Mouse (Mus musculus) neural tube, embryonic 11.5 days (tissue): ENCODE results near the gene Catsperg1. TPM values are rescaled to one million over a fixed set of nuclear protein-coding genes. Genes with fewer than 3 reads are reported as not detected.

Experiments used
- ATAC-seq: fragments of 200-750 bp; cut with Nextera tagmentation; 2 replicates; pipeline ENCODE4 v1.8.0; 2017; ENCODE audit warnings: moderate number of reproducible peaks, mild to moderate bottlenecking, moderate TSS enrichment, moderate library complexity; ENCODE audit not compliant: insufficient read depth, low FRiP score, low TSS enrichment
- DNase-seq: peaks from one replicate; pipeline ENCODE4 v3.0.0-alpha.2; 2015; ENCODE audit warnings: low spot score
- H3K27ac ChIP-seq: fragments of 300-500 bp; sonication (generic); 2 replicates; pipeline ENCODE4 v1.5.1; 2014; ENCODE audit warnings: low read depth, mild to moderate bottlenecking, low read length
- H3K27me3 ChIP-seq: fragments of 300-500 bp; sonication (generic); 2 replicates; pipeline ENCODE4 v1.6.1; 2014; ENCODE audit warnings: mild to moderate bottlenecking, low read length, mixed read lengths; ENCODE audit not compliant: control insufficient read depth, insufficient read depth
- H3K36me3 ChIP-seq: fragments of 300-500 bp; sonication (generic); 2 replicates; pipeline ENCODE4 v1.6.1; 2014; ENCODE audit warnings: mild to moderate bottlenecking, low read length, moderate library complexity, mixed read lengths; ENCODE audit not compliant: control insufficient read depth, insufficient read depth
- H3K4me1 ChIP-seq: fragments of 300-500 bp; sonication (generic); 2 replicates; pipeline ENCODE4 v1.6.1; 2014; ENCODE audit warnings: low read length, mixed read lengths; ENCODE audit not compliant: control insufficient read depth, insufficient read depth
- H3K4me2 ChIP-seq: fragments of 300-500 bp; sonication (generic); 2 replicates; pipeline ENCODE4 v1.6.1; 2014; ENCODE audit warnings: low read depth, mild to moderate bottlenecking, moderate library complexity
- H3K4me3 ChIP-seq: fragments of 300-500 bp; sonication (generic); 2 replicates; pipeline ENCODE4 v1.5.1; 2014; ENCODE audit warnings: low read depth, low read length
- H3K9ac ChIP-seq: fragments of 300-500 bp; sonication (generic); 2 replicates; pipeline ENCODE4 v1.6.1; 2014; ENCODE audit warnings: mild to moderate bottlenecking, low read length
- H3K9me3 ChIP-seq: fragments of 300-500 bp; sonication (generic); 2 replicates; pipeline ENCODE4 v1.6.1; 2016; ENCODE audit warnings: low read length; ENCODE audit not compliant: control insufficient read depth
- WGBS: fragments of 180-500 bp; shearing (Covaris S2); extraction: QIAGEN DNeasy Blood & Tissue Kit; methylation state at CpG from one replicate; pipeline ENCODE4 v1.1.7; 2014; 5-methylcytosine and 5-hydroxymethylcytosine counted together
- polyA plus RNA-seq: library from polyadenylated mRNA; unstranded; fragments of >200 nt; fragmentation: Nextera tagmentation; extraction: Ambion mirVana; gene quantifications from 2 replicates; pipeline ENCODE4 v1.2.1, GENCODE M21; 2014

The Catsperg1 gene
- polyA plus RNA-seq, 1 experiment from 2014 or later = 0.56 TPM

GRCm38 (mm10) chr7:29169231-29170065, 44.4 kb downstream of the Catsperg1 start:
- Histone ChIP-seq H3K4me2 (peak overlapping the region; percentile 67), H3K4me3 (peak overlapping the region; percentile 60), H3K9ac (peak overlapping the region; percentile 68), H3K36me3 (peaks cover 7% of the 10 kb centered on the region), H3K27me3 (peaks cover 38% of the 10 kb centered on the region), H3K27ac (peak overlapping the region; percentile 74), H3K4me1 (peaks cover 16% of the 10 kb centered on the region), H3K9me3 (no peaks in the 10 kb centered on the region)
- DNase-seq = peak; percentile 88
- under 1% methylated on average over 31 of the region's 39 CpGs for WGBS
- peak; percentile 77 for ATAC-seq

GRCm38 (mm10) chr7:29168791-29169230, 45.0 kb downstream of the Catsperg1 start:
- Histone ChIP-seq H3K4me1 (peaks cover 16% of the 10 kb centered on the region), H3K4me2 (peak overlapping the region; percentile 67), H3K36me3 (peaks cover 3% of the 10 kb centered on the region; the same call in 1 of the 2 replicates), H3K27me3 (peaks cover 34% of the 10 kb centered on the region), H3K9ac (peak overlapping the region; percentile 68), H3K4me3 (peak overlapping the region; percentile 60), H3K9me3 (no peaks in the 10 kb centered on the region), H3K27ac (peak overlapping the region; percentile 74)
- DNase-seq (peak; percentile 67), ATAC-seq (0 out of 2 replicates have a peak, but pooled peaks have one; percentile 1)
- WGBS = under 1% methylated on average over 14 of the region's 14 CpGs

GRCm38 (mm10) chr7:29168121-29168695, 45.6 kb downstream of the Catsperg1 start:
- H3K27ac ChIP-seq = no peak overlapping the region
- peak overlapping the region; percentile 60 for H3K4me3 ChIP-seq
- ATAC-seq (no peak), DNase-seq (no peak)
- WGBS = 2% methylated on average over 10 of the region's 10 CpGs
- peak overlapping the region; percentile 68 for H3K9ac ChIP-seq
- H3K36me3 ChIP-seq = no peaks in the 10 kb centered on the region
- peaks cover 28% of the 10 kb centered on the region for H3K27me3 ChIP-seq
- peak overlapping the region; percentile 67 for H3K4me2 ChIP-seq
- H3K9me3 ChIP-seq = no peaks in the 10 kb centered on the region
- H3K4me1 ChIP-seq = peaks cover 16% of the 10 kb centered on the region

- H3K4me1 ChIP-seq = peaks cover 16% of the 10 kb centered on the region
- peak overlapping the region; percentile 32; the same call in 1 of the 2 replicates for H3K9ac ChIP-seq
- WGBS = 9% methylated on average over 18 of the region's 19 CpGs
These were observed 46.2 kb downstream of the Catsperg1 start for GRCm38 (mm10) chr7:29167656-29168055.

GRCm38 (mm10) chr7:29162750-29163525, 50.9 kb downstream of the Catsperg1 start:
- ATAC-seq = no peak
- H3K27ac ChIP-seq = no peak overlapping the region
- DNase-seq = no peak
- WGBS = 20% methylated on average over 9 of the region's 9 CpGs
- H3K27me3 ChIP-seq = peaks cover 13% of the 10 kb centered on the region
- H3K9ac ChIP-seq = no peak overlapping the region
- no peaks in the 10 kb centered on the region for H3K9me3 ChIP-seq
- peaks cover 4% of the 10 kb centered on the region for H3K4me1 ChIP-seq
- H3K4me3 ChIP-seq = no peak overlapping the region
- no peak overlapping the region for H3K4me2 ChIP-seq
- no peaks in the 10 kb centered on the region for H3K36me3 ChIP-seq

More at GRCm38 (mm10) chr7:29167656-29168055, 46.2 kb downstream of the Catsperg1 start:
- no peak for ATAC-seq
- H3K27ac ChIP-seq = no peak overlapping the region
- DNase-seq = no peak
- peak overlapping the region; percentile 67 for H3K4me2 ChIP-seq
- H3K27me3 ChIP-seq = peaks cover 22% of the 10 kb centered on the region
- H3K36me3 ChIP-seq = no peaks in the 10 kb centered on the region
- no peaks in the 10 kb centered on the region for H3K9me3 ChIP-seq
- peak overlapping the region; percentile 60 for H3K4me3 ChIP-seq

- Histone ChIP-seq H3K36me3 (no peaks in the 10 kb centered on the region), H3K27ac (no peak overlapping the region), H3K27me3 (peaks cover 10% of the 10 kb centered on the region), H3K4me3 (no peak overlapping the region), H3K9ac (no peak overlapping the region), H3K4me2 (no peak overlapping the region), H3K9me3 (no peaks in the 10 kb centered on the region), H3K4me1 (no peaks in the 10 kb centered on the region)
- no peak for DNase-seq
- no peak for ATAC-seq
- WGBS = 67% methylated on average over 5 of the region's 5 CpGs
These were observed 51.5 kb downstream of the Catsperg1 start for GRCm38 (mm10) chr7:29162294-29162693.

GRCm38 (mm10) chr7:29158264-29158663, 55.6 kb downstream of the Catsperg1 start:
- no peak overlapping the region for H3K9ac ChIP-seq
- no peaks in the 10 kb centered on the region for H3K36me3 ChIP-seq
- peaks cover 7% of the 10 kb centered on the region; the same call in 1 of the 2 replicates for H3K27me3 ChIP-seq
- no peaks in the 10 kb centered on the region; the same call in 1 of the 2 replicates for H3K9me3 ChIP-seq
- ATAC-seq (no peak), DNase-seq (no peak)
- no peak overlapping the region for H3K4me3 ChIP-seq
- WGBS = 2% methylated on average over 5 of the region's 5 CpGs
- H3K4me1 ChIP-seq = no peaks in the 10 kb centered on the region
- H3K4me2 ChIP-seq = no peak overlapping the region
- H3K27ac ChIP-seq = no peak overlapping the region
